Mouse (Mus musculus): ENCODE measurements around the gene Sgf29. TPM values are rescaled to one million over a fixed set of nuclear protein-coding genes. Genes with fewer than 3 reads are reported as not detected.
"Not testable (repeated sequence)": the region's sequence is repeated elsewhere in the genome, so short reads cannot be mapped to it uniquely, and the experiment has no call there.

The Sgf29 gene
- polyA plus RNA-seq, 1 experiment = 31.4 TPM

DNA sequence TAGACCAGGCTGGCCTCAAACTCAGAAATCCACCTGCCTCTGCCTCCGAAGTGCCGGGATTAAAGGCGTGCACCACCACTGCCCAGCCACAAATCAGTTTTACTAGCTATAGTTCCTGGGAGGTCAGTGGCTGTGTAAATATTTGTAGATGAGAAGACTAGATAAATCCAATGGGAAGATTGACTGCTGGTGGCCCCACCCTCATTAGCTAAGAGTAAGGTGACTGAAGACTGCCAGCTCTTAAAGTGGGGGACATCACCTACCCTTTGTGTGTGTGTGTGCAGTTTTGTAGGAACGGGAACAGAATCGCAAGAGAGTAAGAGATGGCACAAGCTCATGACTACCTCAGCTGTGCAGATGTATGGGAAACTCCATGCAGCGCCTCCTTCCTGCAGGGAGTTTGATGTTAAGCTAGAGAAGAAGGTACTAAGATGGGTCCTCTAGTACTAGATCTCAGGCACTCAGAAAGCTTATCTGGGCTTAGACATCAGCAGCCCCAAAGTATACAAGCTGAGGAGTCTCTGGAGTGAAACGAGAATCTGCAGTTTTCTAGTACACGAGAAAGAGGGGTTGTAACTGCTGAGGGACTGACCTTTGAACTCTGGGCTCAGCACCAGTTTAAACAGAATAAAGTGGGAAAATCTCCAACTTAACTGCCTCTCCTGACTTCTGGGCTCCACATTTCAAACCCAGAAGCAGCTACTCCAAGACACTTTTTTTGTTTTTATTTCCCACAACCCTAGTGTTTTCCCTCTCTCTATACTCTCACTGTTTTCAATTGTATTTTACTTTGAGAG lies 29.6 kb downstream of the Sgf29 start:
- H3K36me3 ChIP-seq (ENCODE audit: control insufficient read depth, insufficient read depth, low read length) = peaks cover 4% of the 10 kb centered on the region
- no peak overlapping the region for H3K4me3 ChIP-seq (ENCODE audit: extremely low read depth, insufficient read depth, insufficient read length)
- H3K4me1 ChIP-seq (ENCODE audit: control insufficient read depth, insufficient read depth, insufficient read length) = no peaks in the 10 kb centered on the region
- no peak for DNase-seq (ENCODE audit: low read depth in 1 of 2, low spot score in 2 of 2)
- H3K27ac ChIP-seq (ENCODE audit: insufficient read depth, low read length) = no peak overlapping the region
- 89% methylated on average over 8 of the region's 8 CpGs for WGBS
- H3K27me3 ChIP-seq (ENCODE audit: control insufficient read depth, insufficient read depth, low read length) = no peaks in the 10 kb centered on the region
- TF ChIP-seq CTCF (IDR thresholded peaks at IDR 0.05; ENCODE audit: extremely low read depth, insufficient read depth, insufficient read length, insufficient replicate concordance) (no peak), POLR2A (IDR thresholded peaks at IDR 0.05; ENCODE audit: low read depth, low read length) (no peak)

DNA sequence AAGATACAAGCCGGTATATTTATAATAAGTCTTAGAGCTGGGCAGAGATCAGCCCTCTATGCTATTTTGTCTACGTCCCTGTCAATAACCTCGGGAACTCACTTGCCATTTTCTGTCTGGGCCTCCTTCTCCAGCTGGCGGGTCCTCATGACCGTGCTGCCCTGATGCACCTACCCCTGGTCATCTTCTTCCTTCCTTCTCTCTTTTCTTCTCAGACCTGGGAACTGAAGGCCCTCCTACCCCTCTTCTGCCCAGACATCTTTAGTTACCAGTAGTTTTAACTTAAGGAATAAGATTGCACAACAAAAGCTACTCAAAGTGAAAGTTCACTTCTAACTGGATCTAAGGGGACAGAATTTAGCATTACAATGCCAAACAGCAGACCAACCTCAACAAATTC lies 30.6 kb downstream of the Sgf29 start:
- 87% methylated on average over 5 of the region's 5 CpGs for WGBS
- Histone ChIP-seq H3K27ac (ENCODE audit: insufficient read depth, low read length) (no peak overlapping the region), H3K27me3 (ENCODE audit: control insufficient read depth, insufficient read depth, low read length) (no peaks in the 10 kb centered on the region), H3K36me3 (ENCODE audit: control insufficient read depth, insufficient read depth, low read length) (peaks cover 4% of the 10 kb centered on the region; the same call in 1 of the 2 replicates), H3K4me1 (ENCODE audit: control insufficient read depth, insufficient read depth, insufficient read length) (no peaks in the 10 kb centered on the region), H3K4me3 (ENCODE audit: extremely low read depth, insufficient read depth, insufficient read length) (no peak overlapping the region)
- TF ChIP-seq CTCF (IDR thresholded peaks at IDR 0.05; ENCODE audit: extremely low read depth, insufficient read depth, insufficient read length, insufficient replicate concordance) (no peak), POLR2A (IDR thresholded peaks at IDR 0.05; ENCODE audit: low read depth, low read length) (no peak)
- DNase-seq (ENCODE audit: low read depth in 1 of 2, low spot score in 2 of 2) = no peak

DNA sequence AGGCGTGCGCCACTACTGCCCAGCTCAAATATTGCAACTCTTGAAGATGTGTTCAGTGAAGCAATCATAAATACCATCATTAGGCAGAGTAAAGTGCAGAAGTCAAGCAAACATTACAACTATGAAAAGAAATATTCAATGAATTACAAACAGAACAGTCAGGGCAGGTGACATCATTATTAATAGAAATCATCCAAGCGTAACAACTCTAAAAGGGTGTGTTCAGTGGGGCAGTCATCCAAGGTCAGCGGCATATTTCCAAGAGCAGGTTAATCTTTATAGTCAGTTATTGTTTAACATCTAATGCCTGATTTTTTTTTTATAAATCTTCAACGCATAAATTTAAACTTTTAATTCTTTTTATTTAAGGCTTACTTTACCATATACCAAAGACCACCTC lies 32.1 kb downstream of the Sgf29 start:
- Histone ChIP-seq H3K27me3 (ENCODE audit: control insufficient read depth, insufficient read depth, low read length) (no peaks in the 10 kb centered on the region), H3K36me3 (ENCODE audit: control insufficient read depth, insufficient read depth, low read length) (no peaks in the 10 kb centered on the region), H3K4me3 (ENCODE audit: extremely low read depth, insufficient read depth, insufficient read length) (no peak overlapping the region), H3K4me1 (ENCODE audit: control insufficient read depth, insufficient read depth, insufficient read length) (no peaks in the 10 kb centered on the region), H3K27ac (ENCODE audit: insufficient read depth, low read length) (no peak overlapping the region)
- 93% methylated on average over 5 of the region's 5 CpGs for WGBS
- TF ChIP-seq POLR2A (IDR thresholded peaks at IDR 0.05; ENCODE audit: low read depth, low read length) (no peak), CTCF (IDR thresholded peaks at IDR 0.05; ENCODE audit: extremely low read depth, insufficient read depth, insufficient read length, insufficient replicate concordance) (no peak)
- no peak for DNase-seq (ENCODE audit: low read depth in 1 of 2, low spot score in 2 of 2)

DNA sequence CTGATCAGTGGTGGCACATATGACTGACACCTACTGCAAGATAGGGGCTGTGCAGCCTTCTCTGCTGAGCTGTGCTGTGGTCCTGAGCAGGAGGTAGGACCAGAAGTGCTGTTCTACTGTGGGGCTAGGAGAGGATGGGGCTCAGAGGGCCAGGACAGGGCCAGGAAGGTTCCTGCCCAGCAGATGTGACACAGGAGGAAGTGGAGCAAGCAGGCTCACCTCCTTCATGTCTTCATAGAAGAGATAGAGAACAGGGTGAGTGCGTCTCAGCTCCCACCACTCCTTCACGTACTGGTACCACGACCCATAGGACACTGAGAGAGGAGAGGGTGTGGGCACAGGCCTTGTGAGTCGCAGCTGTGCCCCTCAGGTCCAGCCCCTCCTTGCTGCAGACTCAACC lies 39.0 kb downstream of the Sgf29 start:
- not testable (repeated sequence) for H3K4me3 ChIP-seq (ENCODE audit: extremely low read depth, insufficient read depth, insufficient read length); H3K27ac ChIP-seq (ENCODE audit: insufficient read depth, low read length); DNase-seq (ENCODE audit: low read depth in 1 of 2, low spot score in 2 of 2); H3K36me3 ChIP-seq (ENCODE audit: control insufficient read depth, insufficient read depth, low read length); H3K27me3 ChIP-seq (ENCODE audit: control insufficient read depth, insufficient read depth, low read length); H3K4me1 ChIP-seq (ENCODE audit: control insufficient read depth, insufficient read depth, insufficient read length)
- 73% methylated on average over 4 of the region's 4 CpGs for WGBS

DNA sequence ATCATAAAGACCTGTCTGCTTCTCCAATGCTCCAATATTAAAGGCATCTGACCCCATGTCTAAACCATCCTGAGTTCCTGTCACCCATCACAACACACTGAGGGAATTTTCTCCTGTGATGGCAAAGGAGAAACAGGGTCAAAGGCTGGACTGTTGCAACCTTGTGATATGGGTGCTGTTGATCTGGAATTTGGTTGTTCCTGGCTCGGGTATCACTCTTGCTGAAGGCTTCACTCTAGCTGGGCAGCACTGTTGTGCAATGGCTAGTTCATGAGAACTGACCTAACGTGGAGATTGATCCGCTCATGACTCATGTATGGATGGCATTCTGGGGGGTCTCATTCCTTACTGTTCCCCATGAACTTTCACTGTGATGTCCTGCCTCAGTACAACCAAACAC lies 39.9 kb downstream of the Sgf29 start:
- 0 out of 2 replicates have a peak, but pooled peaks cover 5% of the 10 kb centered on the region for H3K36me3 ChIP-seq (ENCODE audit: control insufficient read depth, insufficient read depth, low read length)
- H3K4me3 ChIP-seq (ENCODE audit: extremely low read depth, insufficient read depth, insufficient read length) = no peak overlapping the region
- H3K27me3 ChIP-seq (ENCODE audit: control insufficient read depth, insufficient read depth, low read length) = no peaks in the 10 kb centered on the region
- 85% methylated on average over 3 of the region's 3 CpGs for WGBS
- no peak for DNase-seq (ENCODE audit: low read depth in 1 of 2, low spot score in 2 of 2)
- H3K27ac ChIP-seq (ENCODE audit: insufficient read depth, low read length) = no peak overlapping the region
- no peaks in the 10 kb centered on the region for H3K4me1 ChIP-seq (ENCODE audit: control insufficient read depth, insufficient read depth, insufficient read length)
- TF ChIP-seq POLR2A (IDR thresholded peaks at IDR 0.05; ENCODE audit: low read depth, low read length) (no peak), CTCF (IDR thresholded peaks at IDR 0.05; ENCODE audit: extremely low read depth, insufficient read depth, insufficient read length, insufficient replicate concordance) (no peak)

DNA sequence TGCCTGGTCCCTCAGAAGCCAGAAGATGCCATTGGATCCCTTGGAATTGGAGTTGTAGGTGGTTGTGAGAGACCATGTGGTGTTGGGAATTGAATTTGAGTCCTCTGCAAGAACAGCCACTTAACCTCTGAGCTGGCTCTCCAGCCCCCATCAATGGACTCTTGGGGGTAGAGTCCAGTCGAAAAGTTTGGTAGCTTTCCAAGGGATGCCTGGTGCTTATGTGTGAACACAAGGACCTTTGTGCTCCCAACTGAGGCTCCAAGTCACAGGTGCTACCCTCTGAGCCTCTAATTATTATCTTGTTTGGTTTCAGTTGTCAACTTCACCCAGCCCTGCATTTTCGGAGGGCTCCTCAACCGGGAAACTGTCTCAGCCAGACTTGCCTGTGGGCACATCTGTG lies 41.6 kb downstream of the Sgf29 start:
- no peak overlapping the region for H3K27ac ChIP-seq (ENCODE audit: insufficient read depth, low read length)
- H3K4me1 ChIP-seq (ENCODE audit: control insufficient read depth, insufficient read depth, insufficient read length) = no peaks in the 10 kb centered on the region
- no peaks in the 10 kb centered on the region for H3K27me3 ChIP-seq (ENCODE audit: control insufficient read depth, insufficient read depth, low read length)
- H3K4me3 ChIP-seq (ENCODE audit: extremely low read depth, insufficient read depth, insufficient read length) = no peak overlapping the region
- H3K36me3 ChIP-seq (ENCODE audit: control insufficient read depth, insufficient read depth, low read length) = 0 out of 2 replicates have a peak, but pooled peaks cover 5% of the 10 kb centered on the region
- WGBS = 92% methylated on average over 3 of the region's 3 CpGs
- TF ChIP-seq POLR2A (IDR thresholded peaks at IDR 0.05; ENCODE audit: low read depth, low read length) (no peak), CTCF (IDR thresholded peaks at IDR 0.05; ENCODE audit: extremely low read depth, insufficient read depth, insufficient read length, insufficient replicate concordance) (no peak)
- no peak for DNase-seq (ENCODE audit: low read depth in 1 of 2, low spot score in 2 of 2)

DNA sequence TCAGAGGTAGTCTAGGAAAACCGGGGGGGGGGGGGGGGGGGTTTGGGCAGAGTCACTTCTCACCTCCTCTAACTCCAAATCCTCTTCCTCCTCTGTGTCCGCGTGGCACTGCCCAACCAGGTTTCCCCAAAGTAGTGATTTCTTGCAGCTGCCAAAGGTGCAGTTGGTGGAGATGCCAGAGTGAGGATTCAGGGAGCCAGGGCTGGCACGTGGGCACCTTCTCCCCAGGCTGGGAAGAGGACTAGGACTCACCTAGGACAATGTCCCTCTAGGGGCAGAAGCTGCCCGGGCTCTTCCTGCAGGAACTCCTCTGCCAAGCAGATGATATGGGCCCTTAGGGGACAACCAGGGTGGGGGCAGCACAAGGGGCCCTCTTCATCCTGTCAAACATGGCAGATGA lies 42.6 kb downstream of the Sgf29 start:
- TF ChIP-seq CTCF (IDR thresholded peaks at IDR 0.05; ENCODE audit: extremely low read depth, insufficient read depth, insufficient read length, insufficient replicate concordance) (no peak), POLR2A (IDR thresholded peaks at IDR 0.05; ENCODE audit: low read depth, low read length) (no peak)
- no peaks in the 10 kb centered on the region for H3K27me3 ChIP-seq (ENCODE audit: control insufficient read depth, insufficient read depth, low read length)
- no peak for DNase-seq (ENCODE audit: low read depth in 1 of 2, low spot score in 2 of 2)
- no peak overlapping the region for H3K27ac ChIP-seq (ENCODE audit: insufficient read depth, low read length)
- 79% methylated on average over 5 of the region's 5 CpGs for WGBS
- no peak overlapping the region for H3K4me3 ChIP-seq (ENCODE audit: extremely low read depth, insufficient read depth, insufficient read length)
- H3K36me3 ChIP-seq (ENCODE audit: control insufficient read depth, insufficient read depth, low read length) = 0 out of 2 replicates have a peak, but pooled peaks cover 5% of the 10 kb centered on the region
- H3K4me1 ChIP-seq (ENCODE audit: control insufficient read depth, insufficient read depth, insufficient read length) = peaks cover 3% of the 10 kb centered on the region; the same call in 1 of the 2 replicates

All from spleen, adult 2 months (tissue).